Mouse (Mus musculus): ENCODE measurements at regions not wholly inside any gene's neighbourhood (a gene's known extent, or its start where the extent isn't known, plus 50 kb on each side); places are given as distances from the start of the nearest gene placed in this dataset.
A peak's percentile ranks its signal among the peaks of the same experiment; 100 is the strongest.
"Not testable (repeated sequence)": the region's sequence is repeated elsewhere in the genome, so short reads cannot be mapped to it uniquely, and the experiment has no call there.

- DNase-seq (ENCODE audit: low read depth, low spot score) = no peak
Observed at GRCm38 (mm10) chr3:38320998-38321397, 163.6 kb downstream of the Ankrd50 start.

DNA sequence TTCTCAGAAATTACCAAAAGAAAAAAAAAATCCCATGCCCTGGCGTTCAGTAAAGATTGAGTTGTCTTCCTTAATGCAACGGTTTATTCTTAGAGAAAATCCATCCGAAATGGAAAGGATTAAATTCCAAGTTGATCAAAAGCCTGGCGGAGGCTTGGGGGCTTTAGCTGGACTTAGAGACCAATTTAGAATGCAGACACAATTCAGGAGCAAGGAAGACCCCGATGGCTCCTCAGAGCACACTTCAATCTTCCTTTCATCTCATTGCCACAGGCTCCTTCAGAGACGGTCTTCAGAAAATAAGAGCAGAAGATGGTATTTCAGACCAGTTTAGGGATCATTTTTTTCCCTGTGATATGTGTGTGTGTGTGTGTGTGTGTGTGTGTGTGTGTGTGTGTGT lies 171.8 kb downstream of the Ankrd50 start:
- no peak for DNase-seq (ENCODE audit: low read depth, low spot score)

- no peak for DNase-seq (ENCODE audit: low read depth, low spot score)
Observed at GRCm38 (mm10) chr3:38312121-38312520, 172.5 kb downstream of the Ankrd50 start.

DNA sequence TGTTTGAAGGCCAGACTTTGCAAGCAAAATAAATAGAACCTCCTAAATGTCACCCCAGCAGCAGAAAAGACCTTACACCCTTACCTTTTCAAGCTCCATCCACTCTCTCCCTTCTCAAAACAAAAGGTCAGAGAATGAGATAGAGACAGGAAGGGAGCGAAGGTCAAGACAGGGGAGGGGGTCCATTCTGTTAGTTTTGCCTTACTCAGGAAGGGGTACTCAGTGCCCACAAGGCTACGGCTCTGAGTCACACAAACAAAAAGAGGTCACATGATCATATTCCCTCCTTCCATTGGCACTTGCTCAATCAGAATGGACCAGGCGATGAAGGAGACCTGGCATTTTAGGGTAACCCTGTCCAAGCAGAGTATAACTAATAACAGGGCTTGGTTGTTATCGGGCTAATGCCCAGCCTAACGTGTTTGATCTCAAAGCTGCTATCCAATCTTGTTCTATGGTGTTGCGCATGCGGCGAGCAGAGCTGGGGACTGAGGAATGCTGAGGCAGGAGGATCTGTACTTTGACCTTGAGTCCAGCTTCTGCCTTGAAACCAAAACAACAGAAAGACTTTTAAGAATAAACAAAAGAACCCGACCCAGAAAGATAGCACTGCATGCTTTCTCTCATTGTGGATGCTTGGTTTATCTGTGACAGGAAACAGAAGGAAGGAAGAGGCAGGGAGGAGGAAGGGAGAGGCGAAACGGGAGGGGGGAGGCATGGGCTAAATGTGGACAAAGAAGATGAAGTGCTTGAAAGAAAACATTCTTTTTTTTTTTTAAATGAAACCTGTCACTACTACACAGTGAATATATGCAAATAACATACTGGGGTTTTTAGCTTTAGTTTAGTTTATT lies 184.5 kb downstream of the Ankrd50 start:
- no peak for DNase-seq (ENCODE audit: low read depth, low spot score)

DNA sequence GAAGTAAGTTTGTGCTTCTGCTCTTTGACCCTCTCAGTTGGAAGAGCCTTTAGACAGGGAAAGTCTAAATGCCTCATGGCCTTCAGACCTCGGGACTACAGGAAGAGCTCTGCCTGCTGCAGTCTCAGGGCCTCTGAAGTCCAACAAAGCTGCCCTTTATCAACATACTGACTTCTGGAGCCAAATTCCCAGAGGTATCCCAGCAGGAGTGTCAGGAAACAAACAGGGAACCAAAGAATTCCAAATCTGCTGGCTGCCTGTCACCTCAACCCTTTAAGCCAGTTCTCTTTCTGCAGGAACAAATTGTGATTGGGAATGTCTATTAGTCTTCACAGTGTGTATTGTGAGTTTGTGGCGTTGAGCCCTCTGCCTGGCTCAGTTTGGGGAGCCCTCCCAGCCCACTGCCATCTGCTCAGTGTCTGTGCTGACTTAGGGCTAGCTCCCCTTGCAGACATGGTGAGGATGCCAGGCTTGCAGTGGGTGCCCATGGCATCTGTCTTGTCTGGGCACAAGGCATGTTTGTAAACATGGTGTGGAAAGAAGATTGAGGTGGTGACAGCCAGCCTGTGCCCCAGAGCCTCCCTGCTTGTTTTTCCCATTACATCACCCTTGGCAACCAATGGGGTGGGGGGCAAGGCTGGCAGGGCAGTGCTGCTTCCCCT lies 185.3 kb downstream of the Ankrd50 start:
- DNase-seq (ENCODE audit: low read depth, low spot score) = no peak

DNA sequence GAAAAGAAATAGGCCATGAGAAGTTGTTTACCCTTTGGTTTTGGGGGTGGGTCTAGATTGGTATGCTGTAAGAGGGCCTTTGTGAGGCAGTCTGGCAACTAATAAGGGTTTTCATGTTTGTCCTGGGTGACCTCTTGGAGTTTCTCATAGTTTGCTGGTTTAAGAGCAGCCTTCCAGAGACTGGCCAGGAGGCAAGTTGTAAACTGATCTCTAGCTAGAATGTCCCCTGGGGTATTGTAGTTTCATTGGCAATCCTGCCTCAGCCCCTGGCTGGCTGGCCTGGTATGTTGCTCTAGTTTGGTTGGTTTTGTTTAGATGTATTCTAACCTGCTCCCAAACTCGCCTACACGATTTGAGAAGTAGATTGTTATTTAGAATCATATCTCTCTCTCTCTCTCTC lies 187.1 kb downstream of the Ankrd50 start:
- no peak for DNase-seq (ENCODE audit: low read depth, low spot score)

- DNase-seq (ENCODE audit: low read depth, low spot score) = no peak
Observed at GRCm38 (mm10) chr3:38289062-38289461, 195.6 kb downstream of the Ankrd50 start.

DNA sequence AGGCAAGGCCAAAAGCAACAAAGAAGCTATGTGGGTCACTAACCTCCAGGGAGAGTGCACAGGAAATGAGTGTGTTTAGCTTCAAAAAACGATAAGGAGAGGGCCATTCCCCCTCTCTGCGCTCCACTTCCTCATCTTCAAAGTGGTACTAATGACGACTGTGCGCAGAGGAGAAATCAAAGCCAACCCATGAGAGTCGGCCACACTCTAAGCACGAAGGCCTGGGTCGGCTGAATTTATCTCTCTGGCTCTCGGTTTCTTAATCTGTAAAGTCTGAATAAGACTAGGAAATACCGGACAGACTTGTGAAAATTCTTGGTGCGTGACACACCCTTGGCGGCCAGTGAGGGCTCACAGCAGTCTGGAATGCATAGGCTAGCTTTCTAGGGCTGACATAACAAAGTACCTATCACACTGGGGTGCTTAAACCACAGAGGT lies 200.9 kb downstream of the Ankrd50 start:
- DNase-seq (ENCODE audit: low read depth, low spot score) = peak; percentile 69

- peak; percentile 66 for DNase-seq (ENCODE audit: low read depth, low spot score)
Observed at GRCm38 (mm10) chr3:38282891-38283290, 201.8 kb downstream of the Ankrd50 start.

- DNase-seq (ENCODE audit: low read depth, low spot score) = peak; percentile 12
Observed at GRCm38 (mm10) chr3:38281683-38282082, 203.0 kb downstream of the Ankrd50 start.

GRCm38 (mm10) chr3:38280876-38281275 lies 203.8 kb downstream of the Ankrd50 start:
- DNase-seq (ENCODE audit: low read depth, low spot score) = peak; percentile 27

GRCm38 (mm10) chr3:38280105-38280504 lies 204.5 kb downstream of the Ankrd50 start:
- peak; percentile 85 for DNase-seq (ENCODE audit: low read depth, low spot score)

GRCm38 (mm10) chr3:38276948-38277504 lies 207.6 kb downstream of the Ankrd50 start:
- DNase-seq (ENCODE audit: low read depth, low spot score) = no peak

GRCm38 (mm10) chr3:38275321-38275720 lies 209.3 kb downstream of the Ankrd50 start:
- DNase-seq (ENCODE audit: low read depth, low spot score) = no peak

- no peak for DNase-seq (ENCODE audit: low read depth, low spot score)
Observed at GRCm38 (mm10) chr3:38270742-38271141, 213.9 kb downstream of the Ankrd50 start.

- DNase-seq (ENCODE audit: low read depth, low spot score) = no peak
Observed at GRCm38 (mm10) chr3:38268226-38268625, 216.4 kb downstream of the Ankrd50 start.

DNA sequence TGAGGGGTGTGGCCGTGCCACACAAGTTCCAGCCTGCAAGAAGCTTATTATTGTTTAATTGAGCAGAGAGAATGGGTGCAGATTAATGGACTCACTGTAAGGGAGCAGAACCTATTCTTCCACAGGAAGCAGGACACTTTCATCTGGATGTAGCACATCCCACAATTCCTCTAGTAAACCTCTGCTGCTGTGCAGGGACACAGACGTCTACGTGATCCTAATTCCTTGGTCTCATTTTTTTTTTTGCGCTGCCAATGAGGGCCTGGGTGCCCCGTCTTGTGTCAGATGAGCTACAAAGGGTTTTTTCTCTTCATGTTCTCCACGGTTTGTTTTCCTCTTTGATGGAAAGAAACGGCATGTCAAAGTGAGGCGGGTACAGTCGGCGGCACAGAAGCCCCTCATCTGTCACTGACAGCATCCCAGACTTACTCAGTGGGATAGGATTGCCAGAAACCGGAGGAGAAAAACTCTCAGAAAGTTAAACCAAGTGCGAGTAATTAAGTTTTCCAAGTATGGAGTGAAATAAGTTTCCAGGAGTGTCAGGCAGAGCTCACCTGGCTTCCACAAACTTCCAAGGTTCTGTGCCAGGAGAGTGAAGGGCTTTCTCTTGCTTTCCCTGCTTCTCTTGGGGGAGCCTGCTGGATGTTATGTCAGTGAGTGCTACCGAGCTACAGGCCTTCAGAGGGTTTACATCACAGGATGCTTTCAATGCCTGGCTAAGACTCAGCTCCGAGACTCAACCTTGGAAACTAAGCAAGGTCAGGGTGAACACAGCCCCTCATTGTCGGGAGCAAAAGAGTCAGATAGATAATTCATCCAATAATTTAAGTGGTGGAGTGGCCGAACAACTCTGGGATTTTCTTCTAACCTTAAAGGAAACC lies 221.1 kb downstream of the Ankrd50 start:
- DNase-seq (ENCODE audit: low read depth, low spot score) = no peak

DNA sequence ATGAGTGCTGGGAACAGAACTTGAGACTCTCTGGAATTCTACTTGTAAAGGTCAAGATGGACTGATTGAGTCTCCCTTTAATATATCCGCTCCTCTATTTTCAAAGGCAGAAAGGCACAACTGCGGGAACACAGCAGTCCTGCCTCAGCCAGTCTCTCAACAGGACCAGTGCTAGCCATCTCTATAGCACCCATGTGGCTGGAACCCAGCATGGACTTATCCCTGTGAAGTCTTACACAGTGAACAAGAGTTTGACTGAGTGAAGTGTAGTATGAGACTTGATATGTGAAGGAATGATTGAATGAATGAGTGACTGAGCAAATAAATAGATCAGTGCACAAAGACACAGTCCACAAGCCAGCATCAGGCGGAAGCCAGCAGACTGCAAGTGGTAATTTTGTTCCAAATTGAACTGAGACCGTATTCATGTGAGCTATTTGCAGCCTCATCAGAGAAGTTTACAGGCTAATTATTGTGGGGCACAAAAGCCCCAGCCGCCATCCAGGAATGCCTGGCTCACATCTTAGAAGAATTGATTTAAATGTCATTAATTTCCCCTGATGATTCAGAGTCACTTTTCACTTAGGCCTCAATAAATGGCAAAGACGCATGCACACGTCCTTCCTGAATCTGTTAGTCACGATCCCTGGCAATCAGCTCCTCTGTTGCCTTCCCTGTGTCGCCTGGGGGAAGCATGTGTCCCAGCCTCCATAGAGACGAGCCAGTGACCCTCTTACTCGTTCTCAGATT lies 223.1 kb downstream of the Ankrd50 start:
- DNase-seq (ENCODE audit: low read depth, low spot score) = no peak

- DNase-seq (ENCODE audit: low read depth, low spot score) = not testable (repeated sequence)
Observed at GRCm38 (mm10) chr3:38259223-38259622, 225.4 kb downstream of the Ankrd50 start.

DNA sequence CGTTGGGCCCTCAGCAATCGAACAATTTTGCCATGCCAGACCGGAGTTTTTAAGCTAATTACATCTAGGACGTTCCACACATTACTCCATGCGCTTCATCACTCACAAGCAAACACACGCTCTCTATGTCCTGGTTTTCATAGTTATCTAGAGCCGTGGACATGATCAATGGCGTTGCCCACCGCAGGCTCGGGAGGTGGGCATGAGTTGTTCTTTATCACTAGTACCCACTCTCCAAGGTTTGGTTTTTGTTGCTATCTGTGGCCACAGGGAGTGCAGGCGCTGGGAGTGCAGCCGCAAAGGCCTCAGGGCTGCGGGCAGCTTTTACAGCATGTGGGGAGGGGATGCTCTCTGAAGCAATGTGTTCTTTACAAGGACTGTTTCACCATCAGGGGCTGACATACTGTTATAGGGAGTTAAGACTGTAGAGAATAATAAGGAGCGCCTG lies 226.8 kb downstream of the Ankrd50 start:
- DNase-seq (ENCODE audit: low read depth, low spot score) = no peak

All from CD4-positive, CD25-positive, alpha-beta regulatory T cell, adult 2 months (primary cell).